Mouse (Mus musculus) T-cell, adult 66 days (primary cell): ENCODE data around the gene Nhlh2. TPM values are rescaled to one million over a fixed set of nuclear protein-coding genes. Genes with fewer than 3 reads are reported as not detected.

ENCODE experiments used
- total RNA-seq, 2 experiments: library from RNA; stranded (reverse); gene quantifications; 3 replicates in 1 of 2; 4 replicates in 1 of 2; pipeline ENCODE4 v1.2.4; 2023

Gene Nhlh2
- not detected for total RNA-seq

DNA sequence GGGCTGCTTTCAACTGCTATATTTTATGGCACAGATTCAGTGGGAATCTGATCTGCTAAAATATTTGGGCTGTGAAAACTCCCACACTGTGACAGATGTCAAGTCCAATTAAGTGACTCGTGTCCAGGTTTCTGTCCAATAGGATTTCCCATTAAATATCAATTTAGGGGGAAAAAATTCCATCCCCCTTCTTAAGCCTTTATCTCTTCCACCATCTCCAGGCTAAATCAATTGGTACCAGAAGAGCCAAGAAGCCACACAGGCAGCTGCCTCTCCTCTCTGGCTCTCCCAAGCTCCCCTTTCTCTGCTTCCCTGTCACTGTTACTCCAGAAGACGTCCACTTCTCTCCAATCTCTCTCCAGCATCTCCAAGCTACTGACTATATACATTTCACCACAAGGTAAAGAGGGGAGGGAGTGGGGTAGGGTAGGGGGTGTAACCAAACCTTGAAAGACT lies at the start of gene Nhlh2:
TSS of gene Nhlh2 (plus strand) at position 151 of the 456 bp plus-strand sequence.

Other genes starting within 250 kb of the Nhlh2 start
- not detected for gene Mab21l3, start 161.1 kb upstream of the Nhlh2 start, total RNA-seq
- gene Slc22a15, start 85.6 kb upstream of the Nhlh2 start, total RNA-seq = 1 to 10 TPM; 3.6 to 4.7 TPM
- gene Casq2, start 76.3 kb downstream of the Nhlh2 start, total RNA-seq = not detected
- gene Vangl1, start 194.6 kb downstream of the Nhlh2 start, total RNA-seq = not detected